ENCODE assay signal across 8 mouse cellular contexts in genomic region chr9:65021887-65022579, GRCm38 (mm10). TPM values are rescaled to one million over a fixed set of nuclear protein-coding genes. Genes with fewer than 3 reads are reported as not detected.
DNase-seq lines count a peak whose midpoint lies in the region; ATAC-seq and TF ChIP-seq lines count a peak whose summit lies in the region.

No protein-coding gene starts in this region.

- no peaks in the 10 kb centered on the region for H3K9me3 ChIP-seq in kidney, embryonic 15.5 days (replicated peaks)

- H3K9ac ChIP-seq in kidney, embryonic 15.5 days: peak overlapping the region; percentile 88

- TF ChIP-seq CTCF in bone marrow macrophage, adult 2 months (IDR thresholded peaks at IDR 0.05; ENCODE audit: low read depth, low read length): no peak

- peak overlapping the region; percentile 93 for H3K4me3 ChIP-seq in kidney, embryonic 15.5 days (replicated peaks)
- H3K4me3 ChIP-seq in bone marrow macrophage, adult 2 months (ENCODE audit: insufficient read depth, low read length): peak overlapping the region; percentile 98

- peak overlapping the region; percentile 85 for H3K27ac ChIP-seq in kidney, embryonic 15.5 days
- H3K27ac ChIP-seq in bone marrow macrophage, adult 2 months (ENCODE audit: insufficient read depth, low read depth, low read length): peak overlapping the region; percentile 91

- peak overlapping the region; percentile 88 for H3K4me2 ChIP-seq in kidney, embryonic 15.5 days

- no peaks in the 10 kb centered on the region for H3K36me3 ChIP-seq in kidney, embryonic 15.5 days

- ATAC-seq in kidney, embryonic 15.5 days (replicated peaks; ENCODE audit: low FRiP score): no peak
- peak; percentile 16 to 46 for ATAC-seq in hematopoietic stem cell, adult 5-6 weeks (replicated peaks in 1 of 2; ENCODE audit: insufficient read depth in 1 of 2, low FRiP score in 2 of 2, low TSS enrichment in 1 of 2, low read depth in 1 of 2, poor library complexity in 2 of 2, severe bottlenecking in 2 of 2)
- ATAC-seq in cerebellum, adult (ENCODE audit: insufficient number of reproducible peaks, low FRiP score, low TSS enrichment): no peak

- DNase-seq in kidney, adult 18-20 months: no peak
- peak; percentile 16 for DNase-seq in mesoderm, embryonic 11.5 days (ENCODE audit: low read depth, low spot score)
- no peak for DNase-seq in right cerebral cortex, postnatal 4 days
- no peak for DNase-seq in urinary bladder, postnatal 36 days (ENCODE audit: low spot score in 2 of 2)

- 18% methylated on average over 9 of the region's 9 CpGs for WGBS in kidney, embryonic 15.5 days

- H3K27me3 ChIP-seq in kidney, embryonic 15.5 days: no peaks in the 10 kb centered on the region

- H3K4me1 ChIP-seq in kidney, embryonic 15.5 days: peaks cover 35% of the 10 kb centered on the region
- H3K4me1 ChIP-seq in bone marrow macrophage, adult 2 months (ENCODE audit: control insufficient read depth, insufficient read depth, low read length): peaks cover 35% of the 10 kb centered on the region

- TF ChIP-seq POLR2A in bone marrow macrophage, adult 2 months (IDR thresholded peaks at IDR 0.05; ENCODE audit: borderline replicate concordance, low read depth, low read length): no peak

RNA-seq across cellular contexts. Expression of gene Hacd3, which starts 0.5 kb away (rescaled TPM):
- 85.2 and 88.5 TPM in 2 replicates for polyA plus RNA-seq in kidney, embryonic 15.5 days (2015; fragmentation: Nextera tagmentation; extraction: Ambion mirVana)
- 27.7 and 29.0 TPM in 2 replicates for polyA plus RNA-seq in bone marrow macrophage, adult 2 months (2012; ENCODE audit: insufficient read depth, insufficient read length, missing spikeins)
- 39.1 and 43.6 TPM in 2 replicates for total RNA-seq in hematopoietic stem cell, adult 5-6 weeks (2017)

RNA-seq across cellular contexts. Expression of gene Dpp8, which starts 10.2 kb away (rescaled TPM):
- 35.2 and 37.3 TPM in 2 replicates for polyA plus RNA-seq in kidney, embryonic 15.5 days (2015; fragmentation: Nextera tagmentation; extraction: Ambion mirVana)
- polyA plus RNA-seq in bone marrow macrophage, adult 2 months (2012; ENCODE audit: insufficient read depth, insufficient read length, missing spikeins): 57.3 and 73.7 TPM in 2 replicates
- 103 and 113 TPM in 2 replicates for total RNA-seq in hematopoietic stem cell, adult 5-6 weeks (2017)

Comparison
In these comparisons a context has a peak if more than half of its experiments do, and no peak if none do; other contexts are left out.
1. ATAC-seq: peak in hematopoietic stem cell, adult 5-6 weeks (2 of 2); none in kidney, embryonic 15.5 days (single experiment) and cerebellum, adult (single experiment).